Mouse (Mus musculus): ENCODE data around the gene Fgf4. TPM values are rescaled to one million over a fixed set of nuclear protein-coding genes. Genes with fewer than 3 reads are reported as not detected.

Fgf4 gene
- not detected in 2 replicates for polyA plus RNA-seq (2015; fragmentation: Nextera tagmentation; extraction: Ambion mirVana)

- no peak within 1 kb of the TSS for H3K27ac ChIP-seq (replicated peaks)
- no peaks in the 10 kb centered on the region for H3K36me3 ChIP-seq
- no peak within 1 kb of the TSS for H3K4me2 ChIP-seq (replicated peaks)
- no peak for ATAC-seq (replicated peaks)
- H3K27me3 ChIP-seq, result peaks cover 7% of the 10 kb centered on the region; the same call in 1 of the 2 replicates
- no peak within 1 kb of the TSS for H3K4me3 ChIP-seq
- no peaks in the 10 kb centered on the region for H3K4me1 ChIP-seq
- no peak within 1 kb of the TSS for H3K9ac ChIP-seq (replicated peaks)
- H3K9me3 ChIP-seq, result no peaks in the 10 kb centered on the region
Measured at GRCm38 (mm10) chr7:144847067-144847466, at the start of gene Fgf4. Gene Fgf4, plus strand, starts transcription at chr7:144847367.

- H3K4me2 ChIP-seq (replicated peaks), result no peak overlapping the region
- no peaks in the 10 kb centered on the region for H3K9me3 ChIP-seq
- no peak overlapping the region for H3K9ac ChIP-seq (replicated peaks)
- no peaks in the 10 kb centered on the region for H3K27me3 ChIP-seq
- ATAC-seq (replicated peaks), result peak; percentile 38; the same call in 1 of the 2 replicates
- no peak overlapping the region for H3K27ac ChIP-seq (replicated peaks)
- 20% methylated on average over 1 of the region's 1 CpGs for WGBS
- 0 out of 2 replicates have a peak, but pooled peaks cover 5% of the 10 kb centered on the region for H3K4me1 ChIP-seq
- no peak overlapping the region for H3K4me3 ChIP-seq
- no peaks in the 10 kb centered on the region for H3K36me3 ChIP-seq
Measured at GRCm38 (mm10) chr7:144798471-144798870, 48.7 kb upstream of the Fgf4 start.

DNA sequence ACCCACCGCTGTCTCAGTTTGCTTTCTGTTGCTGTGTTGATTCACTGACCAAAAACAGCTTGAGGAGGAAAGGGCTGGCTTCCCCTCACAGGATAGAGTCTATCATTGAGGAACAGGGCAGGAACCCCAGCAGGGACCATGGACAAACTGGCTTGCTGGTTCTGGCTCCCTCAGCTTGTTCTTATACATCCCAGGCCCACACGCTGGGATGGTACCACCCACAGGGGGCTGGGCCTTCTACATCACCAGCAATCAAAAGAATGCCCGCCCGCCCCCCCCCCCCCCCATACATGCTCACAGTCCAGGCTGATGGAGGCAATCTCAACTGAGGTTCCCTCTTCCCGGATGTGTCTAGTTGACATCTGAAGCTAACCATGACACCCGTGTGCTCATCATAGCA lies 40.1 kb upstream of the Fgf4 start:
- H3K9ac ChIP-seq (replicated peaks), result no peak overlapping the region
- H3K4me1 ChIP-seq, result no peaks in the 10 kb centered on the region
- H3K4me3 ChIP-seq, result no peak overlapping the region
- WGBS, result 71% methylated on average over 6 of the region's 6 CpGs
- H3K9me3 ChIP-seq, result no peaks in the 10 kb centered on the region
- no peaks in the 10 kb centered on the region for H3K27me3 ChIP-seq
- H3K27ac ChIP-seq (replicated peaks), result no peak overlapping the region
- no peak overlapping the region for H3K4me2 ChIP-seq (replicated peaks)
- H3K36me3 ChIP-seq, result no peaks in the 10 kb centered on the region
- no peak for ATAC-seq (replicated peaks)

DNA sequence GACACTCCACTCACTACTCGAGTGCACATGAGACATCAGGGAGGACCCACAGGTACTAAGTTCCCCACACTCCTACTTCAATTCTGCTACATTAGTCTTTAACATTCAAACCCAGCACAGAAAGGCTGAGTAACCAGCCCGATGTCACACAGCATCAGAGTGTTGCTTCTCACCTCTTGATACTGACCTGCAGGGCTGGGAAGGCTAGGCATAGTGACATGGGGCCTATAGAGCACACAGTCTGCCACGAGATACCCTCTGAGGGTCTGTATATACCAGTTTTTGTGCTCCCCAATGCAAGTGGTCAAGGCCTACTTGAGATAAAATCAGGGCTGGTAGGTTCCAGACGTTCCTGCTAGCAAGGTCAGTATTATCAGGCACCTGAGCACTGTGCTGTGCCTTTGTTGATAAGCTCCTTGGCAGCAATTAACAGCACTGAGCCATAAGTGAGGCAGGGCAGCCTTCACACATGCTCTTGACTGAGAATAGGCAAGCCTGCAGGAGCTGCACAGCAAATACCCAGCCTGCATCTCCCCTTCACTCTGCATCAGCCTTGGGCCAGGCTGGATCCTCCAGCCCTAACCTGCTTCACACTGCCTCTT lies 39.1 kb upstream of the Fgf4 start:
- ATAC-seq (replicated peaks), result no peak
- 77% methylated on average over 4 of the region's 4 CpGs for WGBS

GRCm38 (mm10) chr7:144811521-144811920 lies 35.6 kb upstream of the Fgf4 start:
- Histone ChIP-seq H3K36me3 (no peaks in the 10 kb centered on the region), H3K4me1 (no peaks in the 10 kb centered on the region), H3K9ac (replicated peaks) (no peak overlapping the region), H3K4me2 (replicated peaks) (no peak overlapping the region), H3K4me3 (no peak overlapping the region), H3K27me3 (no peaks in the 10 kb centered on the region), H3K9me3 (no peaks in the 10 kb centered on the region), H3K27ac (replicated peaks) (no peak overlapping the region)
- ATAC-seq (replicated peaks), result no peak
- WGBS, result 51% methylated on average over 4 of the region's 4 CpGs

More for the DNA sequence above, 39.1 kb upstream of the Fgf4 start:
- Histone ChIP-seq H3K9ac (replicated peaks) (no peak overlapping the region), H3K27me3 (no peaks in the 10 kb centered on the region), H3K27ac (replicated peaks) (no peak overlapping the region), H3K9me3 (no peaks in the 10 kb centered on the region), H3K36me3 (no peaks in the 10 kb centered on the region), H3K4me1 (no peaks in the 10 kb centered on the region), H3K4me3 (no peak overlapping the region), H3K4me2 (replicated peaks) (no peak overlapping the region)

DNA sequence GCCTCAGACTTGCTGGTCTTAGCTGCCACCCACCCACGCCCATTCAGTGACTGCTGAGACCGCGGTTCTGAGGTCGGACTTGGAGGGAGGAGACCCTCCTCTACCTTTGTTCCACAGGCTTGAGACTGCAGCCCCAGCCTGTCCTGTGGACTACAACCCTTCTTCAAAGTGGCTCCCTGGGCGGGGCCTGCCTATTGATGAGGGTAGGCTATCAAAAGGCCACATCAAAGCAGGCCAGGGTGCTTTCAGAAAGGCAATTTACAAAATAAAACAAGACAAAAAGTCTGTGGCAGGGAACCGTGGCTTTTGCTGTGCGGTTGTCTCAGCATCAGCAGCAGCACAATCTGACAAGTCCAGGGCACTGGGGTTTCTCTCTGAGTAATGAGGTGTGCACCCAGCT lies 25.3 kb upstream of the Fgf4 start:
- H3K27ac ChIP-seq (replicated peaks), result no peak overlapping the region
- no peak overlapping the region for H3K4me3 ChIP-seq
- H3K9me3 ChIP-seq, result no peaks in the 10 kb centered on the region; the same call in 1 of the 2 replicates
- no peaks in the 10 kb centered on the region for H3K36me3 ChIP-seq
- ATAC-seq (replicated peaks), result no peak
- no peaks in the 10 kb centered on the region for H3K27me3 ChIP-seq
- WGBS, result 29% methylated on average over 7 of the region's 7 CpGs
- H3K9ac ChIP-seq (replicated peaks), result no peak overlapping the region
- H3K4me1 ChIP-seq, result no peaks in the 10 kb centered on the region
- H3K4me2 ChIP-seq (replicated peaks), result no peak overlapping the region

DNA sequence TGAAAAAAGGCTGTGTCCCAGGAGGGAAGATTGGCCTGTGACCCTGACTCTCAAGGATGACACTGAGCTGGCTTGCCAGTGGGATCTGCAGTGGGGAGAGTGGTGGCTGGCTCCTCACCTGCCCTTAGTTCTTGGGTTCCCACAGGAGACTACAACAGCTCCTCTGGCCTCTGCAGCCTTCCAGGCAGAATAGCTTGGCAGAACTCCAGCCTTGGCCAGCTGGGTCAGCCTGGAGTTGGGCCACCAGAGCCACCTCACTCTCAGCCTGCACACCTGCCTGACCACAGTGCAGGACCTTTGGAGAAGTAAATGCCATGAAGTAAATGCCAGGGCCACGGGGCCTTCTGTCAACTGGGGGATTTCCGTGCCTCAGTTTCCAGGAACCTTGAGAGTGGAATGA lies 23.2 kb upstream of the Fgf4 start:
- Histone ChIP-seq H3K4me1 (no peaks in the 10 kb centered on the region), H3K9ac (replicated peaks) (no peak overlapping the region), H3K36me3 (no peaks in the 10 kb centered on the region), H3K27me3 (no peaks in the 10 kb centered on the region), H3K9me3 (no peaks in the 10 kb centered on the region; the same call in 1 of the 2 replicates), H3K27ac (replicated peaks) (no peak overlapping the region), H3K4me3 (no peak overlapping the region), H3K4me2 (replicated peaks) (no peak overlapping the region)
- WGBS, result 93% methylated on average over 2 of the region's 2 CpGs
- ATAC-seq (replicated peaks), result no peak

- no peak for ATAC-seq (replicated peaks)
- Histone ChIP-seq H3K27me3 (no peaks in the 10 kb centered on the region), H3K9me3 (no peaks in the 10 kb centered on the region), H3K4me3 (no peak overlapping the region), H3K27ac (replicated peaks) (no peak overlapping the region), H3K36me3 (no peaks in the 10 kb centered on the region), H3K4me1 (no peaks in the 10 kb centered on the region), H3K9ac (replicated peaks) (no peak overlapping the region), H3K4me2 (replicated peaks) (no peak overlapping the region)
- 41% methylated on average over 11 of the region's 11 CpGs for WGBS
Measured at GRCm38 (mm10) chr7:144828369-144828768, 18.8 kb upstream of the Fgf4 start.

- no peaks in the 10 kb centered on the region for H3K36me3 ChIP-seq
- peaks cover 17% of the 10 kb centered on the region for H3K4me1 ChIP-seq
- peak within 1 kb of the TSS; percentile 42 for H3K9ac ChIP-seq (replicated peaks)
- H3K9me3 ChIP-seq, result no peaks in the 10 kb centered on the region
- ATAC-seq (replicated peaks), result peak; percentile 42; the same call in 1 of the 2 replicates
- peaks cover 68% of the 10 kb centered on the region for H3K27me3 ChIP-seq
- H3K4me2 ChIP-seq (replicated peaks), result peak within 1 kb of the TSS; percentile 66
- 1% methylated on average over 34 of the region's 43 CpGs for WGBS
- peak within 1 kb of the TSS; percentile 48 for H3K4me3 ChIP-seq
- H3K27ac ChIP-seq (replicated peaks), result no peak within 1 kb of the TSS
Measured at GRCm38 (mm10) chr7:144837891-144838488, 9.2 kb upstream of the Fgf4 start, which contains the start of gene Fgf3. Gene Fgf3, plus strand, starts transcription at chr7:144838083.

- peak overlapping the region; percentile 42 for H3K9ac ChIP-seq (replicated peaks)
- no peaks in the 10 kb centered on the region for H3K36me3 ChIP-seq
- H3K4me1 ChIP-seq, result peaks cover 17% of the 10 kb centered on the region
- H3K27me3 ChIP-seq, result peaks cover 68% of the 10 kb centered on the region
- no peak overlapping the region for H3K27ac ChIP-seq (replicated peaks)
- H3K4me3 ChIP-seq, result peak overlapping the region; percentile 48
- peak; percentile 64 for ATAC-seq (replicated peaks)
- WGBS, result under 1% methylated on average over 94 of the region's 94 CpGs
- no peaks in the 10 kb centered on the region for H3K9me3 ChIP-seq
- peak overlapping the region; percentile 66 for H3K4me2 ChIP-seq (replicated peaks)
Measured at GRCm38 (mm10) chr7:144838522-144839503, 8.4 kb upstream of the Fgf4 start.

DNA sequence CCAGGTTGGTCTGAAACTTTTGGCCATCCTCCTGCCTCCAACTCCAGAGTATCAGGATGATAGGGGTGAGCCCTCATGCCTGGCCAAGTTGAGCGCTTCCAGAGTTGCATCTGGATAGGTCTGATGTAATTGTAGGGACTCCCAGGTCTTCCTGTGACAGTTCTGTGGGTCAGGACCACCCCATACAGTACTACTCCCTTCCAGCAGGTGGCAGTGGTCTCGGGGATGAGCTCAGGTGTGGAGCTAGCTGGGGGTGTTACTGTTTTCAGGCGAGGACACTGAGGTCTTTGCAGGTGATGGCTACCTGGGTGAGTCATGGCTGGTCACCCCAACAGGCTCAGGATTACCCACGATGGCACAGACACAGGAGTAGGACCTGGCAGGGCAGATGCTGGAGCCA lies 1.0 kb upstream of the Fgf4 start:
- peaks cover 13% of the 10 kb centered on the region; the same call in 1 of the 2 replicates for H3K27me3 ChIP-seq
- no peak for ATAC-seq (replicated peaks)
- H3K4me1 ChIP-seq, result no peaks in the 10 kb centered on the region
- H3K9me3 ChIP-seq, result no peaks in the 10 kb centered on the region
- no peak overlapping the region for H3K27ac ChIP-seq (replicated peaks)
- H3K4me3 ChIP-seq, result no peak overlapping the region
- H3K36me3 ChIP-seq, result no peaks in the 10 kb centered on the region
- no peak overlapping the region for H3K4me2 ChIP-seq (replicated peaks)
- no peak overlapping the region for H3K9ac ChIP-seq (replicated peaks)
- WGBS, result 27% methylated on average over 4 of the region's 4 CpGs

GRCm38 (mm10) chr7:144851321-144851720 lies 4.2 kb downstream of the Fgf4 start:
- no peaks in the 10 kb centered on the region for H3K4me1 ChIP-seq
- ATAC-seq (replicated peaks), result no peak
- 0 out of 2 replicates have a peak, but pooled peaks cover 4% of the 10 kb centered on the region for H3K27me3 ChIP-seq
- H3K4me3 ChIP-seq, result no peak overlapping the region
- H3K9me3 ChIP-seq, result no peaks in the 10 kb centered on the region
- H3K36me3 ChIP-seq, result no peaks in the 10 kb centered on the region
- H3K4me2 ChIP-seq (replicated peaks), result no peak overlapping the region
- 61% methylated on average over 3 of the region's 3 CpGs for WGBS
- no peak overlapping the region for H3K27ac ChIP-seq (replicated peaks)
- H3K9ac ChIP-seq (replicated peaks), result no peak overlapping the region
